Mouse (Mus musculus) 416B (cell line): ENCODE measurements around the gene Cblc.

ENCODE experiments used
- DNase-seq: peaks from one replicate; pipeline ENCODE4 v3.0.0; 2011; ENCODE audit warnings: low read depth

Gene Cblc

DNA sequence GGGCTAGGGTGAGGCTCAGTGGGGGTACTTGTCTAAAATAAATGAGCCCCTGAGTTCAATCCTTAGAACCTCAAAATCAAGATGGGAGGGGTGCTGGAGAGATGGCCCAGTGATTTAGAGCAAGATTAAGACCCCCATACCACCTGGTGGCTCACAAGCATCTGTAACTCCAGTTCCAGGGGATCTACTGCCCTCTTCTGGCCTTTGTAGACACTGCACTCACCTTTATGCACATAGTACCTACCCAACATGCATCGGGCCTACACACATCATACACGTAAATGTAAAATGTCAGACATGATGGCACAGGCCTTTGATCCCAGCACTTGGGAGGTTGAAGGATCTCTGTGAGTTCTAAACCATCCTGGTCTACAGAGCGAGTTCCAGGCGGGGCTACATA is 14.0 kb downstream of the Cblc start:
- peak; percentile 60 for DNase-seq

GRCm38 (mm10) chr7:19781741-19782140 is 14.9 kb downstream of the Cblc start:
- DNase-seq = no peak

DNA sequence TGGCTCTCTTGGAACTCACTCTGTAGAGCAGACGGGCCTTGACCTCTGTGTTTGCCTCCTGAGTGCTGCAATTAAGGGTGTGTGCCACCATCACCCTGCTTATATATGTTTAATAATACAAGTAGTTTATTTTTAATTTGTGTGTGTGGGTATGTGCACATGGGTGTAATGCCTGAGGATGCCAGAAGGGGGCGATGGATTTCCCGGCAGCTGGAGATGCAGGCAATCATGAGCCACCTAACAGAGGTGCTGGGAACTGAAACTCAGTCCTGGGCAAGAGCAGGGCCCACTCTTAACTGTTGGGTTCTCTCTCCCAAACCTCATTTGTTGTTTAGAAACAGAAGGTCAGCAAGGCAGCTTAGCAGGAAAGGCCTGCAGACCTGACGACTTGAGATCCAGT is 16.7 kb downstream of the Cblc start:
- no peak for DNase-seq

- DNase-seq = no peak
Observed at GRCm38 (mm10) chr7:19778645-19779044, 18.0 kb downstream of the Cblc start.

DNA sequence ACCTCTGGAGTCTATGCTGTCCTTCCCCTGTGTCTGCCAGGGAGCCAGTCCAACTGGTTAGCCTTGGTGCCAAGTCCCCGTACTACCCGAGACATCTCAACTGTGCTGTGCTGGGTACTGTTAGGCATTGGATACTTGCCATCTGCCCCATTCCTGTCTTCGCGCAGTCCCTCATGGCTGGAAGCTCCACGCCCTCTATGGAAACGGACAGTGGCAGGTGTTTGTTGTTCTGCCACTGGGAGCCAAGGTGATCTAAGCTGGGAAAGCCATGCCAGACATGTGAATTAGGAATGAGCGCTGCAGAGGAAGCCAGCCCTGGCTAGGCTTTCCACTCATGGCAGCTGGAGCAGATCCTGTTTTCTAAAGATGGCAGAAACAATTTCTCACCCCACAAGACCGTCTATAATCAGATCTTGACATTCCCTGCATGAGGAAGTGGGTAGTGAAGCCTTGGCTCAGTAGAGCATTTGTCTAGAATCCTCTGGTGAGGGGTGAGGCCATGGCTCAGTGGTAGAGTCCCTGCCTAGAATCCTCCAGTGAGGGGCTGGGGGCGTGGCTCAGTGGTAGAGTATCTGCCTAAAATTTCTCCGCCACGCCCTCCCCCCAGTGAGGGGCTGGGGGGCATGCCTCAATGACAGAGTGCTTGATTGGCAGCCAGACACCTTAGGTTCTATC is 19.4 kb downstream of the Cblc start:
- DNase-seq = no peak

DNA sequence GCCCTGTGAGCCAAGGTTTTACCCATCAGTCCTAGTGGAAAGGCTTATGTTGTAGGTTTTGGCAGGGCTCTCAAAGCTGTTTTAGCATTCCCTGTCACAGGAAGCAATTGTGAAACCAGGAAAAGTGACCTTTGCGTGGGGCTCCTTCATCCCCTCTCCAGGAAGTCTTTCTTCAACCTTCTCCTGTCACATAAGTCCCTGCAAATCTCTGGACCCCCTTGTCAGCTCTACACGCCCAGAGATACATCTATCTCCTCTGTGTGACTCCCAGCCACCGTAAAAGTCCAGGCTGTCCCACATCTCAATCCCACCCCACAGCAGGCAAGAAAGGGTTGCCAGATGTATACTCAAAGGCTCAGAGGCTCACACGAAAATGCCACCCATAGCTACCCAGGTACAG is 24.9 kb downstream of the Cblc start:
- no peak for DNase-seq

- no peak for DNase-seq
Observed at GRCm38 (mm10) chr7:19770984-19771391, 25.6 kb downstream of the Cblc start, which contains the start of gene Bcam. Gene Bcam (minus strand): TSS chr7:19771016.

DNA sequence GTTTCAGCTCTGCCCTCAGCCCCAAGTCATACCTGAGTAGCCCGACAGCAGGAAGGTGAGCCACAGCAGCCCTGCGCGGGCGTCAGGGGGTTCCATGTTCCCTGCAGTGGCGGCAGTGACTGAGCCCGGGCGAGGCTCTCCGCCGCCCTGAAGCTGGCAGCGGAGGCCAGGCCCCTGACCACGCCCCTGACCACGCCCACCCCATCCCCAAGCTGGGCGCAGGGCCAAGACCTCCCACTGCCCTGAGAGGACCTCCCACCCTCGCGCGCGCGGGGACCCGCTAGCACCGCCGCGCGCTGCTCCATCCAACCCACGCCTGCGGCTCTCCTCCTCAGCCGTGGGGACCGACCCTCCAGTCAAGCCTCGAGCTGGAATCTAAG is 26.2 kb downstream of the Cblc start:
- DNase-seq = no peak

DNA sequence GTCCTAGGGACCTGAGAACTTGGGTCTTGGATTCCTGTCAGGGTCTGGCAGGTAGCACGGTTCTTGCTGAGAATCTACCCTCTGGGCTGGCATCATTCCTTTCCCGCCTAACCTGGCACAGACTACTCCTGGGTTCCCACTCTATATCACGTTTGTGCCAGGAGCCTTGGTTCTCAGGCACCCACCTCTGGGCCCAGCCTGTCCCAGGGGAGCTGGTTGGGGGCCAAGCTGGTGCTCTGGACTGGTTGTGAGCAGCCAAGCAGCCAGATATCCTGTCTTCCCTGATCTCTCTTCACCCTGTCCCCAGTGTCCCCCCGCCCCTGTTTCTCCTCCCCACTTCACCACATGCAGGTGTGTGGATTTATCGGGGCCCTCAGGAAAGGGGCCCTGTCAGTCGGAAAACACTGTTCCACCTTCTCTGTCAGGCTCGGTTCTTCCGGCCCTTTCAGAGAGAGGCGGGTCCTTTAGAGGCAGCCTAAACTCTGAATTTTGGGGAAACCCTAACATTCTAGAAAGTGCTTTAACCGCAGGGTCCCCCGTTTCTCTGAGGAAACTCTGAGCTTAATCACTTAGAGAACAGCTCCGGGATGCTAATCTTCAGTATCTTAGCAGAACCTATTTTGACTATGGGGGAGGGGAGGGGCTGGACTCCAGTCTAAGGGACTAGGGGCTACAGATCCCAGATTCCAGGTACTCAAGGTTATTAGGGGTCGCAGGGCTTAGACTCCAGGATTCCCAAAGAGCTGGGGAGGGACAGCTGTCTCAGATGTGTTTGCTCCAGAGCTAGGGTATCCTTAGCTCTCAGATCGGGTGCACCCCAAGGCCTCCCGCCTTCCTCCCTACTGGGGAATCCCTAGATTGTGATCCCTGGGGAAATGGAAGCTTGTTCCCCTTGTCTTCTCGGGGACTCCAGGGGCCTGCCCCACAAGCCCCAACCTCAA is 26.9 kb downstream of the Cblc start:
- no peak for DNase-seq

- no peak for DNase-seq
Observed at GRCm38 (mm10) chr7:19769001-19769400, 27.6 kb downstream of the Cblc start.

GRCm38 (mm10) chr7:19768251-19768650 is 28.4 kb downstream of the Cblc start:
- no peak for DNase-seq

DNA sequence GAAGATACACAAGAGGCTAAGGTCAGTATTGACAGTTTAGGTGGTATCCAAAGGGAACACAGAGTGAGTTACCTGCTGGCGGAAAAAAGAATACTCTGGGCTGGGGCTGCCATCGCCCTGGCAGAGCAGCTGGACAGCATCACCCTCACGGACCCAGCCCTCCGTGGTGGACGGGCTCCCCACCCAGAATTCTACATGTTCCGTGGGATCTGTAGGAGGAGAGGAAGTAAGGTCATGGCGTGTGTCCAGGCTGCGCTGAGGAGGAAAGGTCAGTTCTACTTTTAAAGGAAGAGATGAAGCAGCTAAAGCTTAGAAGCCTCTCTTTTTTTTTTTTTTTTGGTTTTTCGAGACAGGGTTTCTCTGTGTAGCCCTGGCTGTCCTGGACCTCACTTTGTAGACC is 32.0 kb downstream of the Cblc start:
- DNase-seq = no peak

- DNase-seq = no peak
Observed at GRCm38 (mm10) chr7:19763829-19764477, 32.7 kb downstream of the Cblc start.

DNA sequence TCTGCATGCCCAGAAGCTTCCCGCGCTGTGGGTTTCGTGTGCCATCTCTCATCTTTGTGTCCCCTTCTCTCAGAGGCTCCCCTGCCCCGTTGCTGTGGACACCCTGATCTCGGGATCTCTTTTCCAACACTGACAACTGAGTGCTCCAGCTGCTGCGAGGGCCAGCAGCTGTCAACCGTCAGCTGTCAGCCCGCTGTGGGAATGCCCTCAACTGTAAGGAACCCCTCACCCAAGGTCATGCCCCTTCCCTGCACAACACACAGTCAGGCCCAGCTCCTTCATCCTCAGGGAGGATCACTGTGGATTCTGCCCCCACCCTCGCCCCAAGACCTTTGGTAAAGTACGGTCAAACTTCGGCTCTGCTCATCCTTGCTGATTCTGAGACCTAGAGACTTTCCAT is 34.3 kb downstream of the Cblc start:
- no peak for DNase-seq

DNA sequence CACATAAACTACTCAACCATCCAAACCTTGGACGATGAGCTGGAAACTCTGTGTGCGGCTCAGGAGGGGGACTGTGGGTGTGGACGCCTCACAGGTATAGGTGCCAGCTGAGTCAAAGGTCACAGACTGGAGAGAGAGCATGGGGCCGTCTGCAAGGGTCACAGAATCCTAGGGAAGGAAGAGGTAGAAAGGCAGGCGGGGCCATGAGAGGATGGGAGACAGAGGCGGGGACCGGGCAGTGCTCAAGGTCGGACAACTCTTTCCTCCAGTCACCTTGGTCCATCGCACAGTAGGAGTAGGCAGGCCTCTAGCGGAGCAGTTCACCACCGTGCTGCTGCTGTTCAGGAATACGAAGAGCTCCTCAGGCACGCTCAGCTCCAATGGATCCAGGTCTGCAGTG is 36.6 kb downstream of the Cblc start:
- no peak for DNase-seq

DNA sequence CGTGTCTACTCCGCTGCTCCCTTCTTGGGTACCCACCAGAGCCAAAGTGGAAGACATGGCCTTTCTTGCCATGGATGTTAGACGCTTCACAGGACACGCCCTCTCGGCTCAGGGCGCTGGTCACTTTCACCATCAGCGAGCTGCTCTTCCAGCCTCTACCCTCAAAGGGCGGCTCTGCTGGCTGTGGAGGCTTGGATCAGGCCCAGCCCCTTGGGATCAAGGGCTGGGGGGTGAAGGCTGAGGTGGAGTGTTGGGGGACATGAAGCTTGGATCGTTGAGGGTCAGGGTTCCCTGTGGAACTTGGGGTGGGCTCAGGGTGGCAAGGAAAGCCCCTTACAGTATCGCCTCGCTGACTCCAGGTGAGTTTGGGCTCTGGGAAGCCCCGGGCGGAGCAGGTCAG is 38.0 kb downstream of the Cblc start:
- no peak for DNase-seq

GRCm38 (mm10) chr7:19755851-19756786 is 40.5 kb downstream of the Cblc start:
- no peak for DNase-seq

GRCm38 (mm10) chr7:19755008-19755407 is 41.6 kb downstream of the Cblc start:
- peak; percentile 29 for DNase-seq

GRCm38 (mm10) chr7:19754065-19754464 is 42.5 kb downstream of the Cblc start:
- DNase-seq = no peak

DNA sequence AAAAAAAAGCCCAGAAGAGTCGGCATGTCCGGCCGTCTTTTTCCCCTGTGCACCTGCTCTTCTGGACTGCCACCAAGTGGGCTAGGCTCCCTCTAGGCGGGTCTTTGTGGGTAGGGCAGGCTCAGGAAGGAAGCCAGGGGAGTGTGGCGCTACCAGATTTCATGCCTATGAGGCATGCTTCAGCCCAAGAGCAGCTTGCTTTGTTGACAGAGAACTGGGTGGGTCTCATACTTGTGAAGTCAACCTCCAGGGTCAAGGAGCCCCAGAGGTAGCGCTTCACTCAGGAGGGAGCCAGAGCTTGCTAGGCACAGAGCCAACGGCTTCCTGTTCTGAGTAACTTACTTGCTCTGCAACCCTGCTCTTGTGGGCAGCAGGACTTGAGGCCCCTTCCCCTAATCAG is 43.0 kb downstream of the Cblc start:
- peak; percentile 83 for DNase-seq

- DNase-seq = peak; percentile 57
Observed at GRCm38 (mm10) chr7:19752652-19753051, 44.0 kb downstream of the Cblc start.

DNA sequence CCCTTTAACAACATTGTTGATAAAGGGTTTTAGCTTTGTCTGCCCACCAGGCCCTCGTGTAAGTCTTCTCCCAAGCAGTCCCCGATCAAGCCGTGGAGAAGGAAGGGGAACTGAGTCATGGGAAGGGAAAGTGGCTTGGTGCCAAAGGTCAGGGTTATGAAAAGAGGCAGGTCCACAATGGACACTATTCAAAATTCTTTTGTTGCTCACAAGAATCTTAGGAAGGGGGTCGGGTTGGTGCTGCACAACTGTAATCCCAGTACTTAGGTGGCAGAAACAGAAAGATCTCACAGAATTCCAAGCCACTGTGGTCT is 45.6 kb downstream of the Cblc start:
- peak; percentile 28 for DNase-seq
